Mouse (Mus musculus) frontal cortex, adult (tissue): ENCODE results near the gene Pou2f1.
A peak's percentile ranks its signal among the peaks of the same experiment; 100 is the strongest.

Source experiments
- ATAC-seq: cut with Nextera tagmentation; 2 replicates; pipeline ENCODE4 v1.9.2; 2017; ENCODE audit warnings: mild to moderate bottlenecking, moderate library complexity, mixed read lengths; ENCODE audit not compliant: low TSS enrichment

The Pou2f1 gene

DNA sequence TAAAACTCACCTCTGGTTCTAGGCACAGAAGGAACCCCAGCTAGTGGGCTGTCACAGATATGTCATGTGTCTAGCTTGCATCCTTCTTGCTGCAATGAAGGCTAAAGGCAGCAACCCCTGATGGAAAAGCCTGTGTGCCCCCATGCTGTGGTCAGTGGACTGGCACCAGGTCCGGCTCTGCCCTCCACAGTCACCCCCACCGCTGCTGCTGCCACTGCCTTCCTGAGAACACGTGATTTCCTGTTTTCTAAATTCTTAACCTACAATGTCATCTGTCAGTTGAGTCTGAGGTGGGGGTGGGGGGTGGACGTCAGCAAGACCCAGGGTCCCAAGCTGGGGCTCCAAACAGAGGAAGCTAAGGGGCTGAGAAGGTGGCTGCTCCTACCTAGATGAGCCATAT lies 153.6 kb downstream of the Pou2f1 start:
- ATAC-seq: no peak

GRCm38 (mm10) chr1:165848417-165848816 lies 154.1 kb downstream of the Pou2f1 start:
- ATAC-seq: no peak

DNA sequence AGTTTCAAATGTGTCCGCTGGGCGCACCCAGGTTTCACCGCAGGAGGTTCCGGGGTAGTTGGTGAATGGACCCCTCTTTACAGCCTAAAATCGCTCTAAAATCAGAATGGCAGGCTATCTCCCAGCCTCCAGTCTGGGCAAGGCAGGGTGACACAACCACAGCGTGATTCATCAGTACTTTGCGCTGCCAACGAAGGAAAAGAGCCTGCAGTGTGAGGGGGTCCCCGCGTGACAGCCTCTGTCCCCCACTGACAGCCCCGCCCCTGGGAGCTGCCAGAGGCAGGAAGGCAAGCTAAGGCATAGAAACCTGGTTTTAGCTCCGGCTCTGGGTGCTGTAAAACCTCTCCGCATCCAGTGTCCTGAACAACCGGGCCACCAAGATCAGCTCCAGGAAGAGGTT lies 157.1 kb downstream of the Pou2f1 start:
- peak; percentile 44 for ATAC-seq

GRCm38 (mm10) chr1:165844956-165845355 lies 157.5 kb downstream of the Pou2f1 start:
- ATAC-seq: peak; percentile 9; the same call in 1 of the 2 replicates

GRCm38 (mm10) chr1:165844466-165844951 lies 158.0 kb downstream of the Pou2f1 start:
- no peak for ATAC-seq

- ATAC-seq: no peak
Measured at GRCm38 (mm10) chr1:165843586-165843985, 158.9 kb downstream of the Pou2f1 start.

DNA sequence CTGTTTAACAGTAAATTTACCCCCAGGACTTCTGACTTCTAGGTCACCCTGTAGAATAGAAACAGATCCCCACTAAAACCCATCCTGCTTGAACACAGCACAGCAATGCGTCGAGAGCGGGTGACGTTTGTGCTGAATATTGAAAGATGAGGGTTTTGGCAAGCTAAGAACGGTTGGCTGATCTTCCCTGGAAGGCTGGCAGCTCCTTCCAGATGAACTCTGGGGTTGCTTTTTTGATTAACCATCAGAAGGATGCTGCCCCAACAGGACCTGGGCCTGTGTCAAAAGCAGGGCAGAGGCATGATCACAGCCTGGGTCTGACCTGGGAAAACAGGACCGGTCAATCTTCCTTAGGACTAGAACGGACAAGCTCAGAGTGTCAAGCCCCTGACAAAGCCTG lies 160.3 kb downstream of the Pou2f1 start:
- ATAC-seq: no peak

GRCm38 (mm10) chr1:165840548-165841230 lies 161.8 kb downstream of the Pou2f1 start:
- peak; percentile 33 for ATAC-seq

DNA sequence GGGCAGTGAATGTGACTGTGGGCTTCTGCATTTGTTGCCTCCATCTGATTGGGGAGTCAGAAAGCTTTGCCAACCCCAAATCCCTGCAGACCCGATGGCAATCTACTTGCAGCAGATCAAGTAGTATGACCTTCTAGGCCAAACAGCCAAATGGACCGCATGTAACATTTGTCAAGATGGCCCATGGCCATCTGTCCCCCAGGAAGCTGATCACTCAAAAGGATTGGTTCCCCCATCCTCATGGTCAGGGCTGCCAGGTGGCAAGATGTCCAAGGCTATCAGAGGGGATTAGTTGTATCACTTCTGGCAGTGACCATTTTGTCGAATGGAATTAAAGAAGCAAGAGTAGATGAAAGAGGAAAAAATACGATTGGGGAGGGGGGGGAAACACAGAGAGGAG lies 163.3 kb downstream of the Pou2f1 start:
- ATAC-seq: no peak

- ATAC-seq: peak; percentile 32; the same call in 1 of the 2 replicates
Measured at GRCm38 (mm10) chr1:165837546-165837945, 164.9 kb downstream of the Pou2f1 start.

GRCm38 (mm10) chr1:165836461-165836860 lies 166.0 kb downstream of the Pou2f1 start:
- ATAC-seq: no peak

DNA sequence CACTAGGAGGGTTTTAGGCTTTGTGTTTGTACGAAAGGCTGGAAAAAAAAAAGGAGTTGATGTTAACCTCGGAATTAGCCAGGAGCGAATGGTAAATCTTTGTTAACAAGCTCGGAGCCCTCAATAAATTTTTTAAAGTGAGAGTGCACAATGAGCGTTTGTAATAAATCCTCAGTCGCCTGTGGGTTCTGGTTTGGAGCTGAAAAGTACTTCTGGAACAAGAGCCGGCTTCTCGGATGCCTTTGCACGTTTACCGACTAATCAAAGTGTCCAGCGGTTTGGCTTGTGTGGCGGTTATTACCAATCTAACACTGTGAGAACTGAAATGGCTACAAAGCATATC lies 167.9 kb downstream of the Pou2f1 start:
- no peak for ATAC-seq

DNA sequence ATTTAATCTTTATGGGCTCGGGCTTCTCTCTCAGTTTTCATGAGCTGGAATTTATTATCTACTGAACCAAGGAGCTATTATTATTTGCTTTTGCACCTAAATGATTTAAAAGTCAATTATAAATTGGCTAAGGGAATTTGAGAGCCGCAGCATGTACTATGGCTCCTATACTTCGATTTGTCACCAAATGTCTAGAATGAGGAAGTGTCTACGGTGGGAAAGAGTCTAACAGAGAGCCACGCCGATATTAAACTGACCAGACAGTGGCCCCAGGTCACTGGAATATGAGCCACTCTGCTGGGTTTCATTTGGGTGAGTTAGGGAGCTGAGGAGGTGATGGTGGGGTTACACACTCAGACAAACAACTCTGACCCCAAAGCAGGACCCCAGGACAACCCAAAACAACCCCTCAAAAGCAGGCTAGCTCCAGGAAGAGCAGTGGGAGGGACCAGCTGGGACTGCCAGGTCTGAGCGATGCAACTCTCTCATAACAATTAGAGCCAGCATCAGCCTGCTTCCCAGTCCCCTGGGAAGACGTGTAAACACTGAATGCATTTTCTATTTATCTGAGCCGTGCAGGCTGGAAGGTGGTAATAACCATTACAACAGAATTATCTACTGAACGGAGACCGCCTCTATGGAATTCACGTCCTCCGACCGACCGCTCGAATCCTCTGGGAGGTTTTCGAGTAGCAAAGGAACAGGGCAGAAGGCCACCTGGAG lies 168.4 kb downstream of the Pou2f1 start:
- ATAC-seq: no peak

DNA sequence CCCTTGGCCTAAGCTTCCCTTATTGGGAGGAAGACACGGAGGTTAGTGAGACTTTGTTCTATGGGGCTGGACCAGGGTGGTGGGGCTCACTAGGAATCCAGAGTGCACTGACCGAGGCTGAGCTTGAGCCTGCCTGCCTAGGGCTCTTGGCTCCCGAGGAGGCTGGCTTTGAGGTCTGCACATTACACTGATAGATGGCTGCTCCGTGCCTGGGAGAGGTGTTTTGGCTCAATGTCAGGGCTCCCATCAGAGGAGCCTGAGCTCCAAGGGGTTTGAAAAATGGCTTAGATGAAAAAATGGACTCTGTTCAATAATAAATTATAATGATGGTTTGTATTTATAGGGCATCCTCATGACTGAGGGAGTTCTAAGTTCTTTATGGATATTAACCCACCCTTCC lies 169.2 kb downstream of the Pou2f1 start:
- ATAC-seq: no peak

GRCm38 (mm10) chr1:165829890-165830289 lies 172.6 kb downstream of the Pou2f1 start:
- ATAC-seq: no peak

DNA sequence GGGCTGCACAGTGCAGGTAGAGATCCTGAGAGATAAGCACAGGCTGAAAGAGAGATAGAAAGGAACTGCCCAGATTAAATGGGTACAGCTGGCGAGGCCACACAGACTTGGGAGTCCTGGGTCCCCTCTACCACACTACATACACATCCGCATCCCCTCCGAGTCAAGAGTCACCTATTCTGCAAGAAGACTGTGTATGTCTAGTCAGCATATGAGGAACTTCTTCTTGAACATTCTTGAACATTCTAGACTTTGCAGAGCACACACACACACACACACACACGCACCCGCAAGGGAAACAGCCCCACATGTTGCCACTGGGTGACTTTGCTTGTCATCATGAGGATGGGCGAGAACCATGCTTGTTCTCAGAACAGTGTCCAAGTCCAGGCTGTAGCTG lies 173.9 kb downstream of the Pou2f1 start:
- ATAC-seq: no peak

DNA sequence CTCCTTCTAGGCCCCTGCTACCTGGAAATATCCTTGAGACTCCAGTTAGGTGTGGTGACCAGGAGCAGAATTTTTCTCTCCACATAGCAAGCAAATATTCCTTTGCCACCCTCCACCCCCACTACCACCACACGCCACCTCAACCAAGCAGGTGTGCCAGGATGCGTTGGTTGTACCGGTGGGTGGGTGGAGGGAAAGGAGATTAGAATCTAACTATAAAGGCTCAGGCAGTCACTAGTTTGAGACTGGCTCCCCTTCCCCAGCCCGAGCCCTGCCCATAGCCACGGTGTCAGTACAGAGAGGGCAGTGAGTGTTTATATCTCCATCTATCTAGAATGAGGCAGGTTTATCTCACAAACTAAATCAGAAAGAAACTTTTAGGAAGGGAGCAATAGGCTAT lies 174.3 kb downstream of the Pou2f1 start:
- ATAC-seq: no peak

- no peak for ATAC-seq
Measured at GRCm38 (mm10) chr1:165822031-165822430, 180.4 kb downstream of the Pou2f1 start.

DNA sequence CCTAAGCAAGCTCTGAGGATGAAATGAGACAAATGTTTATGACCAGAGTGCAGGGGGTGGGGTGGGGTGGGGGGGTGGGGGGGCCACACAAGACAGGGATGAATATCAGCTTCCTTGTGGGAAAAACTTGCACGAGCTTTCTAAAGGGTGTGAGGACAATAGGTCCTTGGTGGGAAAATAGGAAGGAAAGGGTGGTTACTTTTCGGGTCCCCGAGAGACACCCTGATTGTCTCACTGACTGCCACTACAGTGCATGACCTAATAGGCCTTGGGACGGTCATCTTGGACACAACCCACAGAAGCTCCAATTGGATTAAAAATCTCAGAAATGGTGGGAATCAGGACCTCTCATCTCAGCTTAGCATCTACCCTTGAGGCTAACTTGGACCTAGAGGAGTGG lies 183.3 kb downstream of the Pou2f1 start:
- no peak for ATAC-seq

- ATAC-seq: no peak
Measured at GRCm38 (mm10) chr1:165818145-165818860, 184.2 kb downstream of the Pou2f1 start.

- ATAC-seq: no peak
Measured at GRCm38 (mm10) chr1:165817264-165817663, 185.2 kb downstream of the Pou2f1 start.

DNA sequence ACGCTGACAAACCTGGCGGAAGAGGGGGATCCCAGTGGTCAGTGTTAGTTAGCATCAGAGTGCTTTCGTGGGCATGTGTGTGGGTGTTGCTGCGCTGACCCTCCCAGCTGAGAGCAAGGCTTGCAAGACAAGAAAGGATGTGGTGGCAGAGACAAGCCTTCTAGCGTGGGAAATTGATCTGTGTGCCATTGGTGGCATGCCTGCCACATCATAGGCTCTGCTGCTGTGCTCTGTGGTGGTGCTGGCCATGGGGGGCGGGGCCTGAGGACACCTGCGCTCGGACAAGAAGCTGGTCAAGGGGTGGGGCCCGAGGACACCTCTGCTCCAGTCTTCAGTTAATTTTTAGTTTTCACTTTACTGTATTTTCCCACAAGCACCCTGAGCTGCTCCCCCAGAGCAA lies 186.1 kb downstream of the Pou2f1 start:
- no peak for ATAC-seq
